Mouse (Mus musculus): ENCODE data around the gene Tpm3.

DNA sequence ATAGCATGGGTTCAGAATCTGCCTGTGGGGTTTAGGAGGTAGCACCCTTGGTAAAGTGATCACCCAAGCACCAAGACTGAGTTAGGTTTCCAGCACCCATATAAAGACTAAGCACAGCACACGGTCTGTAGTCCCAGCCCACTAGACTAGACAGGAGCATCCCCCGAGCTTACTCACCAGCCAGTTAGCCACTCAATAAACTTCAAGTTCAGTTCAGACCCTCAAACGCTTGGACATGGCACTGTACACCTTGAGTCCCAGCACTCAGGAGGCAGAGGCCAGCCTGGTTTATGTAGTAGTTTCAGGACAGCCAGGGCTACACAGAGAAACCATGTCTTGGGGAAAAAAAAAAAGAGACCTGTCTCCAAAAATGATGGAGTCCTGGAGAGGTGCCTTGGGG is 28.6 kb downstream of the Tpm3 start:
- no peak for TF ChIP-seq CTCF (IDR thresholded peaks at IDR 0.05)
- TF ChIP-seq EP300 (IDR thresholded peaks at IDR 0.05; ENCODE audit: insufficient read depth, low read depth, low read length): no peak
- TF ChIP-seq POLR2A (IDR thresholded peaks at IDR 0.05; ENCODE audit: insufficient read depth, low read depth, low read length): no peak

All from heart, adult 2 months (tissue).